Mouse (Mus musculus) heart, postnatal 25 days (tissue): ENCODE results near the gene Erfe. TPM values are rescaled to one million over a fixed set of nuclear protein-coding genes. Genes with fewer than 3 reads are reported as not detected.

Experiments
- DNase-seq: peaks from one replicate; pipeline ENCODE4 v3.0.0; 2022; ENCODE audit warnings: low spot score
- intact Hi-C: fragments of 180-260 bp; cut with DNase I; formaldehyde crosslinking; loops from one replicate; pipeline ENCODE4 v1.15.1; 2025
- total RNA-seq, 2 experiments: library from RNA; stranded (reverse); gene quantifications; 2 replicates each; pipeline ENCODE4 v1.2.3; 2021

Erfe gene
- total RNA-seq, 2 experiments from 2014 or later, result 0.26 TPM; not detected in 1

GRCm38 (mm10) chr1:91369408-91369807 lies 3.2 kb downstream of the Erfe start:
- no peak for DNase-seq
- intact Hi-C loops, result loop anchor here (5.0 kb wide), 1 partner anchor 113 kb away; no protein-coding TSS in a partner anchor

- DNase-seq, result no peak
- intact Hi-C loops, result no loop called here
Observed at GRCm38 (mm10) chr1:91370055-91370454, 3.8 kb downstream of the Erfe start.

GRCm38 (mm10) chr1:91373414-91373835 lies 7.2 kb downstream of the Erfe start:
- no peak for DNase-seq
- intact Hi-C loops, result no loop called here

- intact Hi-C loops, result loop anchor here (1.0 kb wide), 1 partner anchor 32 kb away; no protein-coding TSS in a partner anchor
Observed at GRCm38 (mm10) chr1:91380453-91381090, 14.3 kb downstream of the Erfe start.

GRCm38 (mm10) chr1:91381091-91381471 lies 14.9 kb downstream of the Erfe start:
- DNase-seq, result no peak
- intact Hi-C loops, result no loop called here

More at GRCm38 (mm10) chr1:91380453-91381090, 14.3 kb downstream of the Erfe start:
- DNase-seq, result no peak

GRCm38 (mm10) chr1:91390369-91390768 lies 24.1 kb downstream of the Erfe start:
- intact Hi-C loops, result no loop called here
- no peak for DNase-seq

- intact Hi-C loops, result no loop called here
- DNase-seq, result no peak
Observed at GRCm38 (mm10) chr1:91397927-91398259, 31.7 kb downstream of the Erfe start.

GRCm38 (mm10) chr1:91398260-91399062 lies 32.2 kb downstream of the Erfe start, which contains the start of gene Ilkap:
TSS of gene Ilkap (minus strand) at chr1:91398815.
- DNase-seq, result peak; percentile 77
- intact Hi-C loops, result no loop called here

- no peak for DNase-seq
- intact Hi-C loops, result no loop called here
Observed at GRCm38 (mm10) chr1:91404976-91405375, 38.7 kb downstream of the Erfe start.

- intact Hi-C loops, result no loop called here
- DNase-seq, result no peak
Observed at GRCm38 (mm10) chr1:91405406-91406169, 39.4 kb downstream of the Erfe start.

- DNase-seq, result no peak
- intact Hi-C loops, result no loop called here
Observed at GRCm38 (mm10) chr1:91407819-91408218, 41.6 kb downstream of the Erfe start.

GRCm38 (mm10) chr1:91411631-91412285 lies 45.5 kb downstream of the Erfe start:
- intact Hi-C loops, result no loop called here
- DNase-seq, result no peak

- DNase-seq, result no peak
- intact Hi-C loops, result no loop called here
Observed at GRCm38 (mm10) chr1:91412286-91413029, 46.2 kb downstream of the Erfe start.

GRCm38 (mm10) chr1:91413030-91413506 lies 46.8 kb downstream of the Erfe start:
- peak; percentile 95 for DNase-seq
- intact Hi-C loops, result no loop called here

- intact Hi-C loops, result no loop called here
- DNase-seq, result no peak
Observed at GRCm38 (mm10) chr1:91413536-91413897, 47.3 kb downstream of the Erfe start.

GRCm38 (mm10) chr1:91413898-91414594 lies 47.8 kb downstream of the Erfe start, which contains the start of gene Hes6:
TSS of gene Hes6 (minus strand) at chr1:91414038.
- peak; percentile 67 for DNase-seq
- intact Hi-C loops, result no loop called here

- intact Hi-C loops, result no loop called here
- DNase-seq, result no peak
Observed at GRCm38 (mm10) chr1:91414903-91415302, 48.7 kb downstream of the Erfe start.

- intact Hi-C loops, result no loop called here
- no peak for DNase-seq
Observed at GRCm38 (mm10) chr1:91415311-91415710, 49.1 kb downstream of the Erfe start.

- DNase-seq, result no peak
- intact Hi-C loops, result no loop called here
Observed at GRCm38 (mm10) chr1:91417991-91418390, 51.8 kb downstream of the Erfe start.
